18 mouse cellular contexts compared by ENCODE assay signal in the genomic region with DNA sequence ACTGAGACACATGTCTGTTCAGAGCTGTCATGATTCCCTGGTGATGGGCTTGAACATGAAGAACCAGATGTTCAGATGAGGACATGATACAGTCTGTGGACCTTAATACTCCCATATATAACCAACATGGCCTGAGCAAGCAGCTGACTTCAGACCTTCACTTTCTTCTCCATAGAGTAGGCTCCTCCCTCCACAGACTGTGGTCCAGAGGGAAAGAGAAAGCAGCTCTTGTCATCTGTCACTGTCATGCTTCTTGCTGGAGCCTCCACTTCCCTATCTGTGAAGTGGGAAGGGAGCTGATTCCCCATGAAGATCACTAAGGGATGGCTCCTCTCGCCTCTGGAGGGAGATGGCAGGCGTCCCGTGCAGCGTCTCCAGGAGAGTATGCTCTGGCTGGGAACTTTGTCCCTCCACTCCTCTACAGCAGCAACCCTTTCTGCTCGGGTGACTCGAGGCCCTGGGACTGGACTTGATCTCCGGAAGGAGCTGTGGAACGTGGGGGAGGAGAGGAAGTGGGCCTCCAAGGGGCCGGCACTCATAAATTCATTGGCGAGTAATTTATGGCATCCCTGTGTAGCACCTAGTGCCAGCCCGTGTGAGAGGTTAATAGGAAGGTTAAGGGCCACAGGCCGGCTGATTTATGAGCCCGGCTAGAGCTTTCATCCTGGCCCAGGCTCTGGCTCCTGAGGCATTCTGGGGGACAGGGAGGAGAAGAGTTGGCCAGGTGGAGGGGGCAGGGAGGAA. TPM values are rescaled to one million over a fixed set of nuclear protein-coding genes. Genes with fewer than 3 reads are reported as not detected.
A peak's percentile ranks its signal among the peaks of the same experiment; 100 is the strongest.
DNase-seq lines count a peak whose midpoint lies in the region; ATAC-seq lines count a peak whose summit lies in the region.
"Had no signal": no experiment of that assay in that cellular context is flagged by ENCODE, and none has a peak within 500 bp of the region (broad histone marks: within the 10 kb centered on the region; RNA-seq: fewer than 3 reads in every experiment).

No protein-coding gene starts in this region.

- H3K27me3 ChIP-seq in intestine, embryonic 16.5 days (replicated peaks; ENCODE audit: control insufficient read depth, insufficient read depth, low read length), result no peaks in the 10 kb centered on the region; the same call in 1 of the 2 replicates
- H3K27me3 ChIP-seq in kidney, embryonic 15.5 days, result peaks cover 67% of the 10 kb centered on the region
- H3K27me3 ChIP-seq in limb, embryonic 10.5 days (ENCODE audit: low read depth, poor library complexity, severe bottlenecking), result peaks cover 86% of the 10 kb centered on the region
- H3K27me3 ChIP-seq: hindbrain, embryonic 15.5 days had no signal

- H3K36me3 ChIP-seq in intestine, embryonic 16.5 days (ENCODE audit: control insufficient read depth, insufficient read depth, low read length), result no peaks in the 10 kb centered on the region
- H3K36me3 ChIP-seq in kidney, embryonic 15.5 days, result no peaks in the 10 kb centered on the region
- H3K36me3 ChIP-seq in limb, embryonic 10.5 days, result no peaks in the 10 kb centered on the region
- H3K36me3 ChIP-seq: forebrain, embryonic 12.5 days; hindbrain, embryonic 15.5 days had no signal

- no peak overlapping the region for H3K27ac ChIP-seq in intestine, embryonic 16.5 days (ENCODE audit: low read length)
- H3K27ac ChIP-seq in kidney, embryonic 15.5 days, result peak overlapping the region; percentile 54; the same call in 1 of the 2 replicates
- H3K27ac ChIP-seq in limb, embryonic 10.5 days, result peak overlapping the region; percentile 76
- H3K27ac ChIP-seq: forebrain, embryonic 12.5 days; hindbrain, embryonic 15.5 days; macrophage had no signal

- ATAC-seq in intestine, embryonic 16.5 days, result peak; percentile 73
- peak; percentile 93 for ATAC-seq in kidney, embryonic 15.5 days (replicated peaks; ENCODE audit: low FRiP score)

- peak; percentile 57 for DNase-seq in embryo, embryonic 9.5 days (ENCODE audit: extremely low spot score)
- DNase-seq in limb, embryonic 10.5 days (ENCODE audit: low spot score), result peak; percentile 87
- no peak for DNase-seq in left cerebral cortex, adult 8-10 months (ENCODE audit: low spot score in 2 of 2)
- no peak for DNase-seq in layer of hippocampus, adult 8-10 months (ENCODE audit: low spot score in 2 of 2)
- no peak for DNase-seq in layer of hippocampus, adult 11-12 months (ENCODE audit: low spot score)
- no peak for DNase-seq in right cerebral cortex, postnatal 25 days
- DNase-seq: adrenal gland, postnatal 25 days; cerebellum, adult 2 months; lung, adult 2 months; thymus, postnatal 36 days had no signal

- no peaks in the 10 kb centered on the region for H3K9me3 ChIP-seq in intestine, embryonic 16.5 days (ENCODE audit: control insufficient read depth, low read length)
- H3K9me3 ChIP-seq in kidney, embryonic 15.5 days (replicated peaks), result no peaks in the 10 kb centered on the region
- H3K9me3 ChIP-seq in limb, embryonic 10.5 days (replicated peaks), result no peaks in the 10 kb centered on the region
- H3K9me3 ChIP-seq: forebrain, embryonic 12.5 days; hindbrain, embryonic 15.5 days had no signal

- no peak overlapping the region for H3K9ac ChIP-seq in intestine, embryonic 16.5 days (ENCODE audit: low read depth, low read length)
- H3K9ac ChIP-seq in kidney, embryonic 15.5 days, result no peak overlapping the region
- H3K9ac ChIP-seq: forebrain, embryonic 12.5 days; hindbrain, embryonic 15.5 days had no signal

- H3K4me1 ChIP-seq in intestine, embryonic 16.5 days (ENCODE audit: control insufficient read depth, insufficient read depth, low read length), result 0 out of 2 replicates have a peak, but pooled peaks cover 3% of the 10 kb centered on the region
- H3K4me1 ChIP-seq in kidney, embryonic 15.5 days, result peaks cover 20% of the 10 kb centered on the region
- H3K4me1 ChIP-seq in limb, embryonic 10.5 days, result peaks cover 75% of the 10 kb centered on the region
- H3K4me1 ChIP-seq: hindbrain, embryonic 15.5 days had no signal

- H3K4me3 ChIP-seq in intestine, embryonic 16.5 days (ENCODE audit: low read length), result no peak overlapping the region
- no peak overlapping the region for H3K4me3 ChIP-seq in kidney, embryonic 15.5 days (replicated peaks)
- peak overlapping the region; percentile 16 for H3K4me3 ChIP-seq in limb, embryonic 10.5 days
- H3K4me3 ChIP-seq: forebrain, embryonic 12.5 days; hindbrain, embryonic 15.5 days had no signal

- WGBS in intestine, embryonic 16.5 days, result 26% methylated on average over 13 of the region's 13 CpGs
- 6% methylated on average over 13 of the region's 13 CpGs for WGBS in kidney, embryonic 15.5 days
- WGBS in limb, embryonic 10.5 days, result 5% methylated on average over 13 of the region's 13 CpGs

- H3K4me2 ChIP-seq in intestine, embryonic 16.5 days (ENCODE audit: low read depth, low read length), result no peak overlapping the region
- H3K4me2 ChIP-seq in kidney, embryonic 15.5 days, result peak overlapping the region; percentile 40
- H3K4me2 ChIP-seq: forebrain, embryonic 12.5 days; heart, embryonic 11.5 days; hindbrain, embryonic 15.5 days; liver, embryonic 11.5 days had no signal

RNA-seq across cellular contexts. Expression of a gene that starts 17.3 kb away (rescaled TPM):
- polyA plus RNA-seq in intestine, embryonic 16.5 days (2015; fragmentation: Nextera tagmentation; extraction: Ambion mirVana), result 0.04 and 0.10 TPM in 2 replicates
- 0.22 and 0.23 TPM in 2 replicates for polyA plus RNA-seq in kidney, embryonic 15.5 days (2015; fragmentation: Nextera tagmentation; extraction: Ambion mirVana)
- polyA plus RNA-seq in limb, embryonic 10.5 days (2016; fragmentation: Nextera tagmentation; extraction: Ambion mirVana), result 12.5 and 14.8 TPM in 2 replicates
- 1 to 10 TPM in 2 of 4 experiments, under 1 TPM in 2; 0.91 to 1.8 (median 1.2) TPM for total RNA-seq in left cerebral cortex, adult 8-10 months (2022)
- 1 to 10 TPM in 2 of 4 experiments, under 1 TPM in 2; 0.85 to 1.1 (median 0.97) TPM for total RNA-seq in layer of hippocampus, adult 8-10 months (2022)
- total RNA-seq: common myeloid progenitor, adult 5-6 weeks had no signal
- polyA plus RNA-seq: macrophage had no signal

Comparison
In these comparisons a context has a peak if more than half of its experiments do, and no peak if none do; other contexts are left out.
1. DNase-seq: peak in embryo, embryonic 9.5 days (single experiment) and limb, embryonic 10.5 days (single experiment); none in left cerebral cortex, adult 8-10 months (0 of 2), layer of hippocampus, adult 8-10 months (0 of 2), layer of hippocampus, adult 11-12 months (single experiment) and right cerebral cortex, postnatal 25 days (single experiment).
2. RNA of a gene that starts 17.3 kb away (polyA plus RNA-seq): 12.5 to 14.8 TPM in limb, embryonic 10.5 days; 0.22 to 0.23 TPM in kidney, embryonic 15.5 days and 0.04 to 0.10 TPM in intestine, embryonic 16.5 days; every median in the first group is over 10 times any median in the second.